Mouse (Mus musculus) forebrain, postnatal 0 days (tissue): Measurements from ENCODE around the gene Fam98c. TPM values are rescaled to one million over a fixed set of nuclear protein-coding genes. Genes with fewer than 3 reads are reported as not detected.
"Not testable (repeated sequence)": the region's sequence is repeated elsewhere in the genome, so short reads cannot be mapped to it uniquely, and the experiment has no call there.

Source experiments
- ATAC-seq: fragments of 200-750 bp; cut with Nextera tagmentation; 2 replicates; pipeline ENCODE4 v1.8.0; 2017; ENCODE audit warnings: mild to moderate bottlenecking, moderate library complexity
- DNase-seq: peaks from one replicate; pipeline ENCODE4 v3.0.0-alpha.2; 2015
- H3K27ac ChIP-seq: fragments of 300-500 bp; sonication (generic); 2 replicates; pipeline ENCODE4 v1.5.1; 2014; ENCODE audit warnings: low read depth, mild to moderate bottlenecking, antibody characterized with exemption, low read length, moderate library complexity, mixed read lengths
- H3K27me3 ChIP-seq: fragments of 300-500 bp; sonication (generic); 2 replicates; pipeline ENCODE4 v1.6.1; 2014; ENCODE audit warnings: mild to moderate bottlenecking, low read length, mixed read lengths; ENCODE audit not compliant: insufficient read depth
- H3K36me3 ChIP-seq: fragments of 300-500 bp; sonication (generic); 2 replicates; pipeline ENCODE4 v1.6.1; 2014; ENCODE audit warnings: mild to moderate bottlenecking, moderate library complexity; ENCODE audit not compliant: insufficient read depth
- H3K4me1 ChIP-seq: fragments of 300-500 bp; sonication (generic); 2 replicates; pipeline ENCODE4 v1.6.1; 2014; ENCODE audit warnings: antibody characterized with exemption; ENCODE audit not compliant: insufficient read depth
- H3K4me2 ChIP-seq: fragments of 300-500 bp; sonication (generic); 2 replicates; pipeline ENCODE4 v1.6.1; 2014; ENCODE audit warnings: low read depth, mild to moderate bottlenecking, moderate library complexity
- H3K4me3 ChIP-seq: fragments of 300-500 bp; sonication (generic); 2 replicates; pipeline ENCODE4 v1.5.1; 2014; ENCODE audit warnings: low read depth, low read length, mixed read lengths
- H3K9ac ChIP-seq: fragments of 300-500 bp; sonication (generic); 2 replicates; pipeline ENCODE4 v1.6.1; 2014; ENCODE audit warnings: mild to moderate bottlenecking
- H3K9me3 ChIP-seq: fragments of 300-500 bp; sonication (generic); 2 replicates; pipeline ENCODE4 v1.6.1; 2016; ENCODE audit warnings: low read length
- CTCF ChIP-seq: sonication (generic); IDR thresholded peaks from 2 replicates; pipeline ENCODE4 v1.5.1; 2016; ENCODE audit warnings: antibody characterized with exemption, control low read depth, low read depth
- WGBS: fragments of 180-500 bp; shearing (Covaris S2); extraction: QIAGEN DNeasy Blood & Tissue Kit; methylation state at CpG from one replicate; pipeline ENCODE4 v1.1.7; 2014; 5-methylcytosine and 5-hydroxymethylcytosine counted together
- polyA plus RNA-seq: library from polyadenylated mRNA; unstranded; fragments of >200 nt; fragmentation: Nextera tagmentation; extraction: Ambion mirVana; gene quantifications from 2 replicates; pipeline ENCODE4 v1.2.1, GENCODE M21; 2015
- total RNA-seq: library from RNA; depleted of rRNA; stranded (reverse); fragments of >200 nt; gene quantifications from 2 replicates; pipeline ENCODE4 v1.2.3, GENCODE M21; 2014

Fam98c gene
- total and polyA plus RNA-seq, 2 experiments from 2014 or later: 15.9 to 24.7 TPM

DNA sequence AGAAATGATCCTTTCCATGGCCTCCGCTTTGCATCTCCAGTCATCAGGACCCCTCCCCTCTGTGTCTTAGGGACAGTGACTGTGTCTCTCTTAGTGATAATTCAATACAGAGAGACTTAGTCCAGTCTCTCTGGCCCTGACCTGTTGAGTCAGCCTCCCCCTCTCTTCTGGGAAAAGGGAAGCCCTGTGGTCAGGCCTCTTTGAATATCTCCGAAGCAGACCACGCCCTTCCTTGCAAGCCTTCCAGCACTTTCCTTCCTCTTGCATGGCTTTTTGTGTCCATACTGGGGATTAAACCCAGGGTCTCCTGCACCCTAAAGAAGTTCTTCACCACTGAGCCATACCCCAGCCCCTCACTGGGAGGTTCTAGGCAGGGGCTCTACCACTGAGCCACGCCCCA, 12.0 kb downstream of the Fam98c start:
- TF ChIP-seq CTCF: no peak
- Histone ChIP-seq H3K4me2 (no peak overlapping the region), H3K4me1 (no peaks in the 10 kb centered on the region), H3K27me3 (no peaks in the 10 kb centered on the region), H3K9me3 (no peaks in the 10 kb centered on the region), H3K27ac (no peak overlapping the region), H3K4me3 (no peak overlapping the region), H3K36me3 (no peaks in the 10 kb centered on the region), H3K9ac (no peak overlapping the region)
- ATAC-seq (no peak), DNase-seq (no peak)
- 92% methylated on average over 4 of the region's 4 CpGs for WGBS

DNA sequence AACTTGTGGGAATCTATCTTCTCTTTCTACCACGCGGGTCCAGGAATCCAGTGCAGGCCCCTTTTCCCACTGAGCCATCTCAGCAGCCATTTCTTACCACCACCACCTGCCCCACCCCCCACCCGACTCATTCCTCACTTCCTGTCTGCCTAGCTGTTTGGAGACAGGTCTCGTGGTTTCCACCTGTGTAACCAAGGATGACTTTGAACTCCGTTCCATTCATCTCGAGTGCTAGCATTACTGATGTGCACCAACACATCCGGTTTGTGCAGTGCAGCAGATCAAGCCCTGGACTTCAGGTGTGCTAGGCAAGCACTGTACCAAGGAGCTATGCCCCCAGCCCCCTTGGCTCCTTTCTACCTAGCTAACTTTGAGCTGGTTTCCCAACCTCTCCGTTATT, 14.6 kb downstream of the Fam98c start:
- ATAC-seq (no peak), DNase-seq (no peak)
- Histone ChIP-seq H3K36me3 (no peaks in the 10 kb centered on the region), H3K4me1 (no peaks in the 10 kb centered on the region), H3K4me2 (no peak overlapping the region), H3K27me3 (no peaks in the 10 kb centered on the region), H3K9ac (no peak overlapping the region), H3K27ac (no peak overlapping the region), H3K4me3 (no peak overlapping the region), H3K9me3 (no peaks in the 10 kb centered on the region)
- 83% methylated on average over 8 of the region's 8 CpGs for WGBS
- no peak for TF ChIP-seq CTCF

DNA sequence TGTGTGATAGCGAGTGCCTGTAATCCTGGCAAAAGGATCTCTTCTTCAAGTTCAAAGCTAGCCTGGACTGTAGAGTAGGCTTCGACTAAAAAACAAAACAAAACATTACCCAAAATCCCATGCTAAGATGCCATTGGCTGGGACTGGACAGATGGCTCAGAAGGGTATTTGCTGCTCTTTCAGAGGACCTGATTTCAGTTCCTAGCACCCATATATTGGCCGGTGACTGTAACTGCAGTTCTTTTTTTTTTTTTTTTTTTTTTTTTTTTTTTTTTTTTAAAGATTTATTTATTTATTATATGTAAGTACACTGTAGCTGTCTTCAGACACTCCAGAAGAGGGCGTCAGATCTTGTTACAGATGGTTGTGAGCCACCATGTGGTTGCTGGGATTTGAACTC, 16.8 kb downstream of the Fam98c start:
- not testable (repeated sequence) for H3K4me2 ChIP-seq, H3K27me3 ChIP-seq, H3K36me3 ChIP-seq, H3K9ac ChIP-seq, H3K4me3 ChIP-seq, H3K9me3 ChIP-seq, DNase-seq, H3K4me1 ChIP-seq, ATAC-seq, H3K27ac ChIP-seq
- WGBS: 86% methylated on average over 3 of the region's 4 CpGs

DNA sequence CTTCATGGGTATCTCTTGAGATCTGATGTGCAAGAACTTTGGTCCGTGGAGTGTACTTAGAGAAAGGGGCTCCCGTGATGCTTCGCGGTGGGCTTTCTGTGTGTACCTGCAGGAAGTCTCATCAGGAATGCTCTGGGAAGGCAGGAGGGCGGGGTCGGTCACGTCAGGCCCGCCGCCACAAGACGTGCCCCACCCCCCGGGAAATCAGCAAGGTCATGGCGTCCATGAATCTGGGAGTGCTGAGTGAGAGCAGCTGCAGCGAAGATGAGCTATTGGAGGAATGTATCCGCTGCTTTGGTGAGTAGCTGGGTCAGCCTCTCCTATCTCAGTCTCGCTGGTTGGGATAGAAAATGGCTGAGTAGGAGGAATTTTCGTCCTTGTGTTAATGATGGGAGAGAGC, 18.6 kb downstream of the Fam98c start:
- WGBS: 50% methylated on average over 16 of the region's 16 CpGs
- Histone ChIP-seq H3K27ac (no peak overlapping the region), H3K4me2 (no peak overlapping the region), H3K9me3 (no peaks in the 10 kb centered on the region), H3K9ac (no peak overlapping the region), H3K4me1 (no peaks in the 10 kb centered on the region), H3K4me3 (no peak overlapping the region), H3K27me3 (no peaks in the 10 kb centered on the region; the same call in 1 of the 2 replicates), H3K36me3 (no peaks in the 10 kb centered on the region)
- no peak for TF ChIP-seq CTCF
- DNase-seq: no peak
- no peak for ATAC-seq

DNA sequence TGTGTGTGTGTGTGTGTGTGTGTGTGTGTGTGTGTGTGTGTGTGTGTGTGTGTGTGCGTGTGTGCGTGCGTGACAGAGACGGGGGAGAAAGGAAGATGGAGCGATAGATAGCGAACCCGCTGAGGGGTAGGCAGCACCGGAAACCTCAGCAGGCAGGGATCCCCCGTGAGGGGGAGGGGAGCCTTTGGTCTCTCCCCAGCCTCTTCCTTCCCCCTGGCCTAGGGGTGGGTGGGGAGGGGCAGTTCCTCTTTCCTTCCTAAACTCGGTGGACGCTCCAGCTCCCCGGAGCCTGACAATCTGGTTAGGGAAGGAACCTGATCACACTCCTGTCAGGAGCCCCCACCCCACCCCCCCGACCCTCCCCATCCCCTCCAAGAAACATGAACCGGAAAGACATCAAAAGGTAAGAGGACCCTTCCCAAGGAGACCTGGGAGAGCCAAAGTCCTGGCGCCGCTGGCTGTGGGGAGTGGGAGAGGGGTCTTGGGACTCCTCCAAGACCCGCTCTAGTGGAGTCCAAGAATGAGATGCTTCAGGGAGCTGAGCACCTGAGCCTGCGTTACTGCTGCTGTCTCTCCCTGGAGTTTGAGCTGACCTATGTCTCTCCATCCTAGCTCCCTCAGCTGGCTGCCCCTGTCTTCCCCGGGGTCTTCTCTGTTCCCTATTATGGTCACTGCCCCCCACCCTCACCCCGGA, 21.2 kb downstream of the Fam98c start, which contains the start of gene Rasgrp4:
Rasgrp4 (plus strand) TSS at position 159 of the 694 bp plus-strand sequence.
- H3K9me3 ChIP-seq: no peaks in the 10 kb centered on the region
- H3K4me3 ChIP-seq: peak within 1 kb of the TSS; percentile 24
- no peak within 1 kb of the TSS for H3K9ac ChIP-seq
- no peak for TF ChIP-seq CTCF
- no peaks in the 10 kb centered on the region for H3K4me1 ChIP-seq
- 3% methylated on average over 16 of the region's 20 CpGs for WGBS
- no peaks in the 10 kb centered on the region; the same call in 1 of the 2 replicates for H3K27me3 ChIP-seq
- ATAC-seq (peak; percentile 60; the same call in 1 of the 2 replicates), DNase-seq (no peak)
- H3K36me3 ChIP-seq: no peaks in the 10 kb centered on the region
- no peak within 1 kb of the TSS for H3K27ac ChIP-seq
- H3K4me2 ChIP-seq: peak within 1 kb of the TSS; percentile 46

DNA sequence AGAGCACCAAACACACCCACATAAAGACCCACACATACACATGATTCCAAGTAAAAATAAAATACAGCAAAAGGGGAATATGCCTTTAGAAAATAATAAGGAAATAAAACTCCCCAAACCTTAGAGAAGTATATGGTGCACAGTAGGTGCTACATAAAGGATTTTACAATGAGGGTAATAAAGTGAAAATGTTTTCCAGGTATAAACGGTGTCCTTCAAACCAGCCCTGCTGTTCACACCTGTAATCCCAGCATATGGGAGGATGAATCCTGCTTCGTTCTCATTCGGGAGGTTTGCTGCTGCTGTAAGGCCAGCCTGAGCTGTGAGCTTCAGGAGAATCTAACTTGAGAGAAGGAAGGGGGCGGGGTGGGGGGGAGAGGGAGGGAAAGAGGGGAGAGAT, 21.8 kb downstream of the Fam98c start:
- ATAC-seq (no peak), DNase-seq (no peak)
- peak overlapping the region; percentile 24; the same call in 1 of the 2 replicates for H3K4me3 ChIP-seq
- H3K27me3 ChIP-seq: no peaks in the 10 kb centered on the region; the same call in 1 of the 2 replicates
- WGBS: 4% methylated on average over 4 of the region's 4 CpGs
- no peaks in the 10 kb centered on the region for H3K36me3 ChIP-seq
- TF ChIP-seq CTCF: no peak
- no peaks in the 10 kb centered on the region for H3K4me1 ChIP-seq
- H3K9ac ChIP-seq: no peak overlapping the region
- no peak overlapping the region for H3K27ac ChIP-seq
- H3K4me2 ChIP-seq: peak overlapping the region; percentile 46
- H3K9me3 ChIP-seq: no peaks in the 10 kb centered on the region

DNA sequence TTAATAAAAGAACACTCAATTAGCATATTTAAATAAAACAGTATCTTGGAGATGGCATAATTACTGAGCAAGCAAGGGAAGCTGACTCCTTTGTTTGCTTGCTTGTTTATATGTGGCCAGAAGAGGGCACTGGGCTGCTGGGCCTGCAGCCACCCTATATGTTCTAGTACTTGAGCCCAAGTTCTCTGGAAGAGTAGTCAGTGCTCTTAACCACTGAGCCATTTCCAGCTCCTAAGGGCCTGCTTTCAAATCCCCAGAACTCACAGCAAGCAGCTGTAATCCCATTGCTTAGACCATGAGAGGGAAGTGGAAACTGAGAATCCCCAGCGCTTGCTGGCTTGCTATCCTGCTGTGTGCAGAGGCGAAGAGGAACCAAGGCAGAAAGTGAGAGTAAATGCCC, 27.3 kb downstream of the Fam98c start:
- Histone ChIP-seq H3K27ac (no peak overlapping the region), H3K4me1 (no peaks in the 10 kb centered on the region; the same call in 1 of the 2 replicates), H3K36me3 (no peaks in the 10 kb centered on the region), H3K27me3 (no peaks in the 10 kb centered on the region), H3K4me2 (no peak overlapping the region), H3K4me3 (no peak overlapping the region), H3K9ac (no peak overlapping the region), H3K9me3 (no peaks in the 10 kb centered on the region)
- ATAC-seq (no peak), DNase-seq (no peak)
- 35% methylated on average over 2 of the region's 2 CpGs for WGBS
- TF ChIP-seq CTCF: peak; percentile 51
